Mouse (Mus musculus) ES-E14 (cell line): ENCODE results near the gene Klc2.

Source experiments
- ZC3H11A ChIP-seq: IDR thresholded peaks from 2 replicates; pipeline ENCODE4 v1.6.1; 2012; ENCODE audit warnings: low read depth, mild to moderate bottlenecking, inconsistent platforms, low read length, borderline replicate concordance
- ZNF384 ChIP-seq: IDR thresholded peaks from 2 replicates; pipeline ENCODE4 v1.6.1; 2012; ENCODE audit warnings: low read depth, low read length, inconsistent platforms

DNA sequence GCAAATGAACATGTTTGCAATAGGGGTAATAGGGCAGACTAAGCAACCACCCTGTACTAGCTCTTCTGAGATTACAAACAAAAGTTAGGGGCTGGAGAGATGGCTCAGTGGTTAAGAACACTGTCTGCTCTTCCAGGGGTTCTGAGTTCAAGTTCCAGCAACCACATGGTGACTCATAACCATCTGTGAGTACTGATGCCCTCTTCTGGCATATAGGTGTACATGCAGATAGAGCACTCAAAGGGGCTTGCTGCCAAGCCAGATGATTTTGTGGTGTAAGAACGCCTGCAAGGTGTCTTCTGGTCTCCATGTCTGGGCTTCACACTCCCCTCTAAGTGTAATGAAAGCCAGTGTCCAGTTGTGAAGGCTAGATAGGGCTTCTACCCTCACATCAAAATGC, 11.4 kb upstream of the Klc2 start:
- TF ChIP-seq ZNF384 (no peak), ZC3H11A (no peak)
